Mouse (Mus musculus) heart, embryonic 12.5 days (tissue): ENCODE measurements around the gene Crybg1. TPM values are rescaled to one million over a fixed set of nuclear protein-coding genes. Genes with fewer than 3 reads are reported as not detected.

ENCODE experiments used
- ATAC-seq: fragments of 200-750 bp; cut with Nextera tagmentation; 2 replicates; pipeline ENCODE4 v1.8.0; 2017; ENCODE audit warnings: moderate TSS enrichment, moderate library complexity; ENCODE audit not compliant: insufficient number of reproducible peaks, low FRiP score
- H3K27ac ChIP-seq: fragments of 300-500 bp; sonication (generic); 2 replicates; pipeline ENCODE4 v1.5.1; 2016; ENCODE audit warnings: mild to moderate bottlenecking, moderate library complexity; ENCODE audit not compliant: poor library complexity, severe bottlenecking
- H3K27me3 ChIP-seq: fragments of 300-500 bp; sonication (generic); replicated peaks from 2 replicates; pipeline ENCODE4 v1.6.1; 2016; ENCODE audit warnings: mild to moderate bottlenecking, moderate library complexity
- H3K36me3 ChIP-seq: fragments of 300-500 bp; sonication (generic); 2 replicates; pipeline ENCODE4 v1.6.1; 2016; ENCODE audit warnings: mild to moderate bottlenecking, moderate library complexity
- H3K4me1 ChIP-seq: fragments of 300-500 bp; sonication (generic); replicated peaks from 2 replicates; pipeline ENCODE4 v1.6.1; 2016; ENCODE audit warnings: mild to moderate bottlenecking
- H3K4me2 ChIP-seq: fragments of 300-500 bp; sonication (generic); 2 replicates; pipeline ENCODE4 v1.6.1; 2016; ENCODE audit warnings: mild to moderate bottlenecking, moderate library complexity
- H3K4me3 ChIP-seq: fragments of 300-500 bp; sonication (generic); 2 replicates; pipeline ENCODE4 v1.5.1; 2016; ENCODE audit warnings: mild to moderate bottlenecking
- H3K9ac ChIP-seq: fragments of 300-500 bp; sonication (generic); 2 replicates; pipeline ENCODE4 v1.6.1; 2016; ENCODE audit warnings: mild to moderate bottlenecking, moderate library complexity
- H3K9me3 ChIP-seq: fragments of 300-500 bp; sonication (generic); replicated peaks from 2 replicates; pipeline ENCODE4 v1.6.1; 2016; ENCODE audit warnings: mild to moderate bottlenecking, moderate library complexity
- WGBS: fragments of 180-500 bp; shearing (Covaris S2); methylation state at CpG from one replicate; pipeline ENCODE4 v1.1.7; 2016; 5-methylcytosine and 5-hydroxymethylcytosine counted together
- polyA plus RNA-seq: library from polyadenylated mRNA; unstranded; fragments of >200 nt; fragmentation: Nextera tagmentation; extraction: Ambion mirVana; gene quantifications from 2 replicates; pipeline ENCODE4 v1.2.1, GENCODE M21; 2016

Crybg1 gene
- polyA plus RNA-seq: 0.17 and 0.32 TPM in 2 replicates

DNA sequence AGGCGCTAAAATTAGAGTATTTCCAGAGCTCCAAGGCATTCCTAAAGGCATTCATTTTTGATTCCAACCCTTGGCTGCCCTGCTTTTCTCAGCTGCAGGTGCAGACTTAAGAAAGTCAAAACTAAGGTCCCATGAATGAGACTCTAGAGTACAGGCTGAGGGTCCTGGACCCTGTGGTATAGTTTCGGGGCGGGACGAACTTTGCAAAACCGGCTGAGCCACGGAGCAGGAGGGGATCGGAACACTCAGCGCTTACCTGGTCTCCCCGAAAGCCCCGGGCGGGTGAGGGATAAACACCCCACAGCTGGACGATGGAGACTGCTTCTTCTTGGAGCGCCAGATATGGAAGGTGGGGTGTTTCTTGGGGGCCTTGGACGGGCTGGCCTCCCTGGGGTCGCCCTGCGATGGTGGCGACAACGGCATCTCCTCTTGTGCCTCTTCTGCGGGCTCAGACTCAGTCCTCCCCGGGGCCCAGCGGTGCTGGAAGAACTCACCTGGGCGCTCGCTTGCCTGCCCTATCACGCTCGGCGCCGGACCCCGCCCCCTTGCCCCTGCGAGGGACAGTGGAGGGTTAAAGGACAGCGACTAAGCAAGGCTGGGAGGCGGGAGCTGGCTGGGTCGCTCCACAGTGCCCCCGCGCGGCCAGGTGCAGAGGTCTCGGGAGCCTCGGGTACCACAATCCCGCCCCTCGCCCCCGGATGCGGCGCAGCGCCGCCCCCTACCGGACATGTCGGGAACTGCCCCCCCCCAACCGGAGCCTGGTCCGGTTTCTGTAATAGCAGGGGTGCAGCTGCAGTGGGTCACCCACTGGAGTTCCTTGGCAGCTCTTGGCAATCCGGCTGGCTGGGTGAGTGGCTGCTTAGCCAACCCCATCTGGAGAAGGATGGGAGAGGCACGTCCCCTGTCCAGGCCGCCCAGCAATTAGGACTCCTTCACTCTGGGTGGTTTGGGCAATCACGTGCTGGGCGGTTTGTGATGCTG is at the start of gene Crybg1:
Crybg1 (minus strand) TSS at position 517 of the 981 bp plus-strand sequence.
- no peak within 1 kb of the TSS for H3K27ac ChIP-seq
- no peak within 1 kb of the TSS; the same call in 1 of the 2 replicates for H3K9ac ChIP-seq
- peaks cover 13% of the 10 kb centered on the region for H3K4me1 ChIP-seq
- H3K4me2 ChIP-seq: peak within 1 kb of the TSS; percentile 88
- peak; percentile 55 for ATAC-seq
- no peaks in the 10 kb centered on the region for H3K36me3 ChIP-seq
- peak within 1 kb of the TSS; percentile 52 for H3K4me3 ChIP-seq
- peaks cover 32% of the 10 kb centered on the region for H3K27me3 ChIP-seq
- 5% methylated on average over 53 of the region's 53 CpGs for WGBS
- no peaks in the 10 kb centered on the region for H3K9me3 ChIP-seq

DNA sequence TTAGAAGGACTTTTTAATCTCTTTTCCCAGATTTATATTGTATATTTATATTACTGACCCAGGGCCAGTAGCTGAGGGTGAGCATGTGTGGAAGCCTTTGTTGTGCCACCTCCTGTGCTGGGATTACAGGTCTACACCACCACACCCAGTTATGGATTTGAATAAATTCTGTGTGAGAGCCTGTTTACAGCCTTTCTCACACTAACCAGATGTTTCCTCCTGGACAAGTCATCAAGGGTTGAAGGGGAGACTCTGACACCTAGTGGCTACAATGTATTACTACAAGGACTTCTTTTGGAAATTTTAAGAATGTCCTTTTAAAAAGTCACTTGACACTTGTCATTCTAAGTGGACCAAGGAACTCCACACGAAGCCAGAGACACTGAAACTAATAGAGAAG is 28.7 kb upstream of the Crybg1 start:
- Histone ChIP-seq H3K4me2 (no peak overlapping the region), H3K4me3 (no peak overlapping the region), H3K27ac (no peak overlapping the region), H3K4me1 (peaks cover 4% of the 10 kb centered on the region; the same call in 1 of the 2 replicates), H3K9me3 (no peaks in the 10 kb centered on the region), H3K27me3 (no peaks in the 10 kb centered on the region), H3K9ac (no peak overlapping the region), H3K36me3 (no peaks in the 10 kb centered on the region)
- 0% methylated on average over 1 of the region's 1 CpGs for WGBS
- ATAC-seq: no peak

DNA sequence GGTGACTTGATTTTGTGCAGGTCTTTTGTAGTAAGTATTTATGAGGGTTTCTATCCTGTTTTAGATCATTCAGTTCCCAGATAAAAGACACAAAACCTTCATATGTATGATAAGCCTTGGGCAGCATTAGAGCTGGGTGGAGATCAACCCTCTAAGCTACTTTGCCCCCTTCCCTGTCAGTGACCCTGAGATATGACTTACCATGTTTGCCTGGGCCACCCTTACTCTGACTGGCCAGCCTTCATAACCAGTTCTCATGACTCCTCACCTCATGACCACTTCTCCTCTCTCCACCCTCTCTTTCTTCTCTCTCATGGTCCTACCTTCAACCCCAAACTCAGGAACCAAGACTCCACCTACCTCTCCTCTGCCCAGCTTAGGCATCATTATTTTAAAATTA is 27.9 kb upstream of the Crybg1 start:
- Histone ChIP-seq H3K4me1 (peaks cover 4% of the 10 kb centered on the region; the same call in 1 of the 2 replicates), H3K27ac (no peak overlapping the region), H3K36me3 (no peaks in the 10 kb centered on the region), H3K9ac (no peak overlapping the region), H3K9me3 (no peaks in the 10 kb centered on the region), H3K27me3 (no peaks in the 10 kb centered on the region), H3K4me2 (no peak overlapping the region), H3K4me3 (no peak overlapping the region)
- peak; percentile 29; the same call in 1 of the 2 replicates for ATAC-seq

- H3K9ac ChIP-seq: no peak overlapping the region
- peaks cover 4% of the 10 kb centered on the region; the same call in 1 of the 2 replicates for H3K4me1 ChIP-seq
- no peaks in the 10 kb centered on the region for H3K36me3 ChIP-seq
- ATAC-seq: no peak
- H3K4me2 ChIP-seq: no peak overlapping the region
- H3K4me3 ChIP-seq: no peak overlapping the region
- no peak overlapping the region for H3K27ac ChIP-seq
- no peaks in the 10 kb centered on the region for H3K9me3 ChIP-seq
- no peaks in the 10 kb centered on the region for H3K27me3 ChIP-seq
- WGBS: 89% methylated on average over 5 of the region's 5 CpGs
Measured at GRCm38 (mm10) chr10:44176120-44176519, 27.5 kb upstream of the Crybg1 start.

GRCm38 (mm10) chr10:44170145-44170544 is 21.5 kb upstream of the Crybg1 start:
- H3K27ac ChIP-seq: no peak overlapping the region
- no peaks in the 10 kb centered on the region for H3K36me3 ChIP-seq
- no peaks in the 10 kb centered on the region for H3K27me3 ChIP-seq
- H3K9me3 ChIP-seq: no peaks in the 10 kb centered on the region
- H3K4me1 ChIP-seq: no peaks in the 10 kb centered on the region
- H3K4me3 ChIP-seq: no peak overlapping the region
- WGBS: 82% methylated on average over 12 of the region's 12 CpGs
- H3K9ac ChIP-seq: no peak overlapping the region
- H3K4me2 ChIP-seq: no peak overlapping the region
- no peak for ATAC-seq

- no peak for ATAC-seq
- Histone ChIP-seq H3K36me3 (no peaks in the 10 kb centered on the region), H3K4me3 (no peak overlapping the region), H3K9ac (no peak overlapping the region), H3K9me3 (no peaks in the 10 kb centered on the region), H3K27me3 (no peaks in the 10 kb centered on the region), H3K4me1 (no peaks in the 10 kb centered on the region), H3K27ac (no peak overlapping the region), H3K4me2 (no peak overlapping the region)
- 75% methylated on average over 5 of the region's 5 CpGs for WGBS
Measured at GRCm38 (mm10) chr10:44167061-44167460, 18.4 kb upstream of the Crybg1 start.

GRCm38 (mm10) chr10:44164258-44164975 is 15.8 kb upstream of the Crybg1 start:
- peak; percentile 57; the same call in 1 of the 2 replicates for ATAC-seq
- WGBS: 74% methylated on average over 8 of the region's 8 CpGs
- H3K27ac ChIP-seq: no peak overlapping the region
- H3K9me3 ChIP-seq: no peaks in the 10 kb centered on the region
- H3K4me2 ChIP-seq: no peak overlapping the region
- no peaks in the 10 kb centered on the region for H3K36me3 ChIP-seq
- H3K27me3 ChIP-seq: no peaks in the 10 kb centered on the region
- no peak overlapping the region for H3K9ac ChIP-seq
- no peaks in the 10 kb centered on the region for H3K4me1 ChIP-seq
- H3K4me3 ChIP-seq: no peak overlapping the region

GRCm38 (mm10) chr10:44163028-44163427 is 14.4 kb upstream of the Crybg1 start:
- H3K4me3 ChIP-seq: no peak overlapping the region
- no peak overlapping the region for H3K9ac ChIP-seq
- H3K4me1 ChIP-seq: no peaks in the 10 kb centered on the region
- H3K9me3 ChIP-seq: no peaks in the 10 kb centered on the region
- ATAC-seq: no peak
- no peaks in the 10 kb centered on the region for H3K36me3 ChIP-seq
- H3K4me2 ChIP-seq: no peak overlapping the region
- H3K27ac ChIP-seq: no peak overlapping the region
- WGBS: 83% methylated on average over 4 of the region's 4 CpGs
- no peaks in the 10 kb centered on the region for H3K27me3 ChIP-seq

DNA sequence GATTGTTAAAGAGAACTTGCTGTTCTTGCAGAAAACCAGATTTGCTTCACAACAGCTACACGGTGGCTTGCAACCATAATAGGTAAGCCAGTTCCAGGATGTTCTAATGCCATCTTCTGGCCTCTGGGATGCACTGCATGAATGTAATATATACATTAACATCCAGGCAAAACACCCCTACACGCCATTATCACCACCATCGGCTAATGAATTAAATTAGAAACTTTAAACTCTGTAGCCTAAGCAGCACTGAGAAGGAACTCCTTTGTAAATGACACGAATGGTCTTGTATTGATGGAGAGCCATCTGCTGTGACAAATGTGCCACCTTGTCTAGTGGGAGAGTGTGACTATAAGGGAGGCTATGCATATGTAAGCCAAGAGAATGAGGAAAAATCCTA is 11.5 kb upstream of the Crybg1 start:
- 39% methylated on average over 4 of the region's 4 CpGs for WGBS
- no peak overlapping the region for H3K4me2 ChIP-seq
- no peak overlapping the region for H3K4me3 ChIP-seq
- H3K9me3 ChIP-seq: no peaks in the 10 kb centered on the region
- ATAC-seq: no peak
- no peaks in the 10 kb centered on the region for H3K27me3 ChIP-seq
- H3K27ac ChIP-seq: no peak overlapping the region
- no peaks in the 10 kb centered on the region for H3K4me1 ChIP-seq
- no peak overlapping the region for H3K9ac ChIP-seq
- no peaks in the 10 kb centered on the region for H3K36me3 ChIP-seq

DNA sequence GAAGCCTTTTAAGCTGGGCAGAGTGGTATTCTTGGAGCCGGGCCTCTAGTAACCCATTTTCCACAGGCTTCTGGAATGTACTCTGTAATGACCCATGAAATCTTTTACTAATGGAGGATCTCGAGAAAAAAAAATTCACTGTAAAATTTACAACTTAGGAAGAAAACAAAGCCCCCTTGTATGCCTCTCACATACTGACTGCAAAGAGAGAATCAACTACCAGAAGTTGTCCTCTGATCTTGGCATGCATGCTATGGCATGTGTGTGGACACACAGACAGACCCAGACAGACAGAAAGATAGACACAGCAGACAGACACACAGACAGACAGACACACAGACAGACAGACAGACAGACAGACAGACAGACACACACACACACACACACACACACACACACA is 8.8 kb upstream of the Crybg1 start:
- Histone ChIP-seq H3K4me2 (no peak overlapping the region), H3K36me3 (no peaks in the 10 kb centered on the region), H3K27ac (no peak overlapping the region), H3K4me3 (no peak overlapping the region), H3K9me3 (no peaks in the 10 kb centered on the region), H3K27me3 (no peaks in the 10 kb centered on the region), H3K4me1 (no peaks in the 10 kb centered on the region), H3K9ac (no peak overlapping the region)
- WGBS: 64% methylated on average over 2 of the region's 2 CpGs
- ATAC-seq: no peak

DNA sequence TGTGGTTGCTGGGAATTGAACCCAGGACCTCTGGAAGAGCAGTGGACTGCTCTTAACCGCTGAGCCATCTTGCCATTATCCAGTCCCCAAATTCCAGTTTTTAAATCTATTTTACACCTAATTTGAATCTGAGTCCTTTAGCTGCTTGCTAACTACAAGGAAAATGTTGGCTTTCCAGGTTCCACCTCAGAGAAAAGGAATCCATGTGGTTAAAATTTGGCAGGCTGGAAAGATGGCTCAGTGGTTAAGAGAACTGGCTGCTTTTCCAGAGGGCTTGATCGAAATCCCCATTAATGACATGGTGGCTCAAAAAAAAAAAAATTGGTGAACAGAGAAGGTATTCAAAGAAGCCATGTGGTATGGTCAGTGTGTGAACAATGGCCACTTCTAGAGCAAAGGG is 1.8 kb upstream of the Crybg1 start:
- H3K9ac ChIP-seq: no peak overlapping the region
- H3K4me2 ChIP-seq: no peak overlapping the region
- H3K4me1 ChIP-seq: peaks cover 13% of the 10 kb centered on the region
- H3K4me3 ChIP-seq: no peak overlapping the region
- H3K27me3 ChIP-seq: peaks cover 32% of the 10 kb centered on the region
- H3K9me3 ChIP-seq: no peaks in the 10 kb centered on the region
- H3K27ac ChIP-seq: no peak overlapping the region
- WGBS: 85% methylated on average over 2 of the region's 2 CpGs
- H3K36me3 ChIP-seq: no peaks in the 10 kb centered on the region
- ATAC-seq: no peak
